Mouse (Mus musculus): Measurements from ENCODE around the gene Nde1.
"Not testable (repeated sequence)": the region's sequence is repeated elsewhere in the genome, so short reads cannot be mapped to it uniquely, and the experiment has no call there.

The Nde1 gene

GRCm38 (mm10) chr16:14162988-14163416 lies at the start of gene Nde1, which contains the start of gene Marf1:
Nde1 (plus strand) TSS chr16:14163275.
Marf1 (minus strand) TSS chr16:14163351.
- DNase-seq: peak; percentile 58

DNA sequence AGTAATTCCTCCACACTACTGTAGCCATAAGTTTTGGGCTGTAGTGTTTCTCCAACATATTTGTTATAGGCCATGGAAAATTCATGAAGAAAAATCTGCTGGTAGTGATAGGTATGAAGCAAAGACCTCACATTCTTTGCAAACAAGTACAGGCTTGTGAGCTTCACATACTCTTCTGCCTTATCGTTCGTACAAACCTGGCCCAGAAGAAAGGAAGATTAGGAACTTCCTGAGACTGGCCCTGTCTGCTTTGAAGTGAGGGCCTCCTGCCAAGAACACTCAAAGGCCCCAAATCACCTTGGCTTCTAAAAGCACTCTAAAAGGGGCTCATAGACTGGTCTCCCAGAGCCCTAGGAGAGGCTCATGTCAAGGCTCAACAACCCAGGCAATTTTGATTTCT lies 45.8 kb upstream of the Nde1 start:
- DNase-seq: no peak

DNA sequence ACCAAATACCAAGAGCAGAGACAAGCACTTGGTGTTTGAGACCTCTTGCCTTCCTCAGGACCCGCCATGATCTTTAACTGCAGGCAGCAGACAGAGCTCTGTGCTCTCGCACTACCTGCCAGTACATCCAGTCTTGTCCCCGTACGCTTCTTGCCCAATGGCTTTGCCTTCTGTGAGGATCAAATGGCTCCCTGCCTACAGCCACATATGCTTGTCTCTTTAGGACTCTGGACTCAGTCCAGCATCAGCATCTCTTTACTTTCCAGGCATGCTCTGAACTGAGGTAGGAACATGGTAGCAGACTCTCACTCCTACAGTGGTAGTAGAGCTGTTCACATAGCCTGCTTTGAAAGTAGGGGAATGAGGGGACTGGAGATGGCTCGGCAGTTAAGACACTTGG lies 42.1 kb upstream of the Nde1 start:
- DNase-seq: peak; percentile 67

DNA sequence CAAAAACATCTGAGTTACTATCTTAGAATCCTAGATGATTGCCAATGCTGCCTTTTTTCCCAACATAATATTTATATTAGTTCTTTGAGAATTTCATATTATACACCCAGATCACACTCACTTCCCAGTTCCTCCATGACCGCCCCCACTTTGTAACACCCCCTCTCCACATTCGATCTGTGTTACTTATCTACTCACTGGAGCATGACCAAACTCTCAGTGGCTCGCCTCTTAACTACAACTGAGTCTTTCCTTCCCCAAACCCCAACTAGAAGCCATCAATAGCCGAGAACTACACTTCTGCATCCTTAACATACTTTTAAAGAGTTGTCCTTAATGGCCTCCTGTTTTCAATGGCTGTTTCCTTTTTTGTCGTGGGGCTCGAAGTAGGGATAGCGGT lies 41.5 kb upstream of the Nde1 start:
- DNase-seq: no peak

- no peak for DNase-seq
Observed at GRCm38 (mm10) chr16:14122586-14122985, 40.5 kb upstream of the Nde1 start.

DNA sequence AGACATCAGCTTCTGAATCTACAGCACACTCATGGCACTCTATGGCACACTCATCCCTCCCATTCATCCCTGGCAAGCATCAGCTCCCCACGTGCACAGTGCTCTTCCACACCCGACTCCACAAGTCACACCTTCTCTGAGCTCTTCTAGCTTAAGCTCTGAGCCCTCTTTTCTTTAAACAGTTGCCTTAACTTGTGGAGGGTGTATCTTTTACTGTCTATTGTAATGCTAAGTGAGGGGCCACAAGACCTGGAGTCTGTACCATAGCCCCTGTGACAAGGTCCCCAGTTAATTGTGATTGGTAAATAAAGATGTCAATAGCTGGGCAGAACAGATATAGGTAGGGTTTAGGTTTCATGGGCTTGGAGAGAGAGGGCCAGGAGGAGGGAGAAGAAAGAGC lies 39.2 kb upstream of the Nde1 start:
- no peak for DNase-seq

GRCm38 (mm10) chr16:14124709-14125108 lies 38.4 kb upstream of the Nde1 start:
- DNase-seq: no peak

GRCm38 (mm10) chr16:14125253-14125652 lies 37.8 kb upstream of the Nde1 start:
- DNase-seq: no peak

DNA sequence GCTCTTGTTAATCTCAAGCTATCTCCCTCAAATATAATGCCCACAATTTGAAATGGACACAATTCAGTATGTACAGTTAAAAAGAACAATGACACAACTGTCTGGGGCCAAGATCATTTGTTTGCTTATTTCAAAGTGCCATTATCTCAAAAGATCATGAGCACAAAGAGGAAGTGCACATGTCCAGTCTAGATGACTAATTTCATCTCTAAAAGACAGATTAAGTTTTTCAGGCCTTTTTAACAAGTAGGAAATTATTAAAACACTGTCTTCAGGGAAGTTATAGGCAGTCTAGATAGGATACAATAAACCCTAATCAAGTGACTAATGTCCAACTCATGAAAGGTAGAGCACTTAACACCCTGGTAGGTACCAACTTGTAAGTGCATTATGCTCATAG lies 34.1 kb upstream of the Nde1 start:
- no peak for DNase-seq

GRCm38 (mm10) chr16:14130796-14131195 lies 32.3 kb upstream of the Nde1 start:
- no peak for DNase-seq

DNA sequence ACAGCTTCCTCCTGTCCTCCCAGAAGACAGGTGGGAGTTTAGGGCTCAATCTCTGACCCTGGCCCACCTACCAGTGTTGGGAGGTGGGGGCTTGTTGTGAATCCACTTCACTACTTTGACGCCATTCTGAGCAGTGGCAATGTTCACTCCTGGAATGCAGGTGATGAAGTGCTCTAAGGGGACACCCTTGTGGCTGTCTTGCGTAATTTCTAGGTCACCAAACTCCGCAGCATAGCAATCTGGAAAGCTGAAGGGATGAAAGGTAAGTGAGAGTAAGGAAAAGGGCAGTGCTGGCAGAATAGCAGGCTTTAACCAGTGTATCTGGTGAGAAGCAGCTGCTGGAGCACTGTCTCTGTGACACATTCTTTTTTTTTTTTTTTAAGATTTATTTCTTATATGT lies 31.7 kb upstream of the Nde1 start:
- no peak for DNase-seq

DNA sequence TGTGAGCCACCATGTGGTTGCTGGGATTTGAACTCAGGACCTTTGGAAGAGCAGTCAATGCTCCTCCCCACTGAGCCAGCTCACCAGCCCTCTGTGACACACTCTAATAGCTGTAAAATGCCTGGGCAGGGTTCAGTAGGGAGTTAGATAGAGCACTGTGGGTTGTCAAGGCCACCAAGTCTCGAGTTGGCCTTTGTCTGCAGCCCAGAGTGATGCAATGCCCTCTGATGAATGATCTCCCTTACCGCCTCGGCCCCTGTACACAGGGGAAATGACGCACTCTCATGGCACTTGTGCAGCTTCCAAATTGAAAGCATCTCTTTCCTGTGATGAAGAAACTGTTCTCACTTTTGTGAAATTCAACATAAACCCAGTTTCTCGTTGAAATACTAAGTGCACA lies 31.2 kb upstream of the Nde1 start:
- DNase-seq: no peak

GRCm38 (mm10) chr16:14135014-14135413 lies 28.1 kb upstream of the Nde1 start:
- no peak for DNase-seq

- DNase-seq: no peak
Observed at GRCm38 (mm10) chr16:14137976-14138561, 25.0 kb upstream of the Nde1 start.

DNA sequence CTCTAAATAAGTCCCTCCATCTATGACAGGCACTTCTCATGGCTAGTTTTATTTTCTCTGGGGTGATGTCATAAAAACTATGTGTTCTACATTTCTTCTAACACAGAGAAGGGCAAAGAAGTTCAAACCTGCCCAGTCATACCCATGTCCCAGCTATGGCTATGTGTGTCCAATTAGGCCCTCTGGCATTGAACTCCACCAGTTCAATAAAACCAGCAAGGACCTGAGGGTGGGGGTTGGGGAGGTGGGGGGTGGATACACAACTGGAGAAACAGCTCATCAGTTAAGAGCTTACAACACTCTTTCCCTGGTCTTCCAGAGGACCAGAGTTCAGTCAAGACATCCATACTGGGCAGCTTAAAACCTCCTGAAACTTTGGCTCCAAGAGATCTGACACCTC lies 24.0 kb upstream of the Nde1 start:
- DNase-seq: no peak

GRCm38 (mm10) chr16:14143298-14143697 lies 19.8 kb upstream of the Nde1 start:
- no peak for DNase-seq

GRCm38 (mm10) chr16:14147712-14148111 lies 15.4 kb upstream of the Nde1 start:
- no peak for DNase-seq

DNA sequence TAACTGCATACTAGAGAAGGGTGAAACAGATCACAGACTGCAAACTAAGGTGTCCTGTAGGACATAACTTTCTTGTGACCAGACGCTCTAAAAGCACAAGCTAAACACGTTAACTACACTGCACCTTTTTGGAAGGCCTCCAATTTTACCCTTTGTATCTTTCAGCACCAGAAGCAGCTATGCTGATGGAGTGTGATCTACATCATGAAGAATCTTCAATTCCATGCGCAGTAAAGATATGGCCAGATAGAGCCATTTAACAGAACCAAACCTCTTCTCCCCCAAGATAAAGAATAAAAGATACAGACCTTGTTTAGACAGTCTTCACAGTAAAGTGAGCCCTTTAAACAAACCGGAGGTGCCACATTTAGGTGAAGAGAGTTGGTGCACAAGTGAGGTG lies 11.4 kb upstream of the Nde1 start:
- no peak for DNase-seq

DNA sequence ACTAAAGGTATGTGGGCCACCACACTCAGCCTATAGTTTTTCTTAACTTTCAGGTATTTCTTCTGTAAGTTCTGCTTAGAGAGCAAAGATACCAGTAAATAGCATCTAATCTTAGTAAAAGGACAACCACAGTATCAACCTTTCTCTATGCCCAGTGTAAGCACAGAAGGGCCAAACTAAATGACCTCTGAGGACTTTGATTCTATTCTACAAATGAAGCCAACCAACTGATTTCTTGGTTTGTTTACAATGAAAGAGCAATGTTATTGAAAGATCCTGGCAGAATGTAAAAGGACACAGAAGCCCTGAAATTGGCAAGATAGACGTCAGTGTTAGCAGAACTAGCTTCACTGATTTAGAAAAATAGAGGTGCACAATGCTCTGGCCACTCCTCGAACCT lies 7.4 kb upstream of the Nde1 start:
- not testable (repeated sequence) for DNase-seq

- DNase-seq: no peak
Observed at GRCm38 (mm10) chr16:14156312-14156711, 6.8 kb upstream of the Nde1 start.

GRCm38 (mm10) chr16:14158536-14158935 lies 4.5 kb upstream of the Nde1 start:
- no peak for DNase-seq

- peak; percentile 99 for DNase-seq
Observed at GRCm38 (mm10) chr16:14158936-14159745, 3.9 kb upstream of the Nde1 start.

- DNase-seq: peak; percentile 77
Observed at GRCm38 (mm10) chr16:14159746-14160131, 3.3 kb upstream of the Nde1 start.

DNA sequence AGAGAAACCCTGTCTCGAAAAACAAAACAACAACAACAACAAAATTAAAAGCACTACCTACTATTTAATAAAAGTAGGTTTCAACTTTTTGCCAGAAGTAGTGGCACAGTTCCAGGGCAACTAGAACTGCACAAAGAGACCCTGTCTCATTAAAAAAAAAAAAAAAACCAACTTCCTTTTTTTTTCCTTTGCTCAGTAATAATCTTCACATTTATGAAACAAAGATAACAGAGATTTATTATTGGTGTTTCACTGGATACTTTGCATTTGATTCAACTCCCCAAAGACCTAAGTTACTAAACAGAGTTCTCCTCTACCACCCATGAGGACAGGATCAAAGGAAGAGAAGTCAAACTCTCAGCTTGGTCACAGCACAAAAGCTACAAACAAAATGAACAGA lies 2.1 kb upstream of the Nde1 start:
- no peak for DNase-seq

DNA sequence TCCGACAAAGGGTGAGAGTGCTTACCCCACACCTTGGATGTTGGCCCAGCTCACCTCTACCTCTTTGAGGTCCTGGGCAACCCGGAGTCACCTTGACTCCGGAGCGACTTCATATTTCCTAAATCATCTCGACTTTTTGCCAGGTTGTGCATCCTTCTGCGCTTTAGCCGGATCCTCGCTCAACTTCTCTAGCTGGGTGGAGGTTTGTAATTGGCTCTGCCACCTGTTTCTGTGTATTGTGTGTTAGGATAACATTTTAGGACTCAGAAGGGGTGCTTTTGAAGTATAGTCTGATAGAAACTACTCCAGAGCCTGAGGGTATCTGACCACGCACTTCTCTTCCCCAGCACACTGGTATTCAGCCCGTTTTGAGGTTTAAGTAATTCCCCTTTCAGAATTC lies 656 bp downstream of the Nde1 start:
- DNase-seq: no peak

All from cerebellum, adult 11 months (tissue).